Mouse (Mus musculus): ENCODE data around the gene Rasgef1c.

The Rasgef1c gene

DNA sequence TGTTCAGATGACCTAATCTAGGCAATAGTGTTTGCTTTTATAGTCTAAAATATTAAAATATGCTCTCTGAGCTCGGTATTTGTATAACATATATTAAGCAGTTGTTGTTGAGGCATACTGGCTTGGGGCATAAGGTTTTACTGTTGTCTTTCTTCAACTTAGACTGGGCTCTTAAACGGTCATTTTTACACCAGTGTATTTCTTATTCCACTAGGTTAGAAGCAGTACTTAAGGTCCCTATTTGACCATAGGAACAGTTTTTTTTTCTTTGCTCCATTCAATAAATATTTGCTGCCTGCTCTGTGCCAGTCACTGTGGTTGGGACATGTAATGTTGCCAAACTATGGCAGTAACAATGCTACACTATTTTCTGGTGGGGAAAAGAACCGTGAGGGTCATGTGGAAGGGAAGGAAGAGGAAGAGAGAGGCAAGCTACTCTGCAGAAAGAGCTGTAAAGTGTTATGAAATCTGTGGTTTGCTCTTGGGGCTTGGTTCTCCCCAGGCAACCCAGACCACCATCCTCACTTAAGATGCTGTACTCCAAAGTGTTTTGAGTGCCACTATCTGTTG is 125.0 kb downstream of the Rasgef1c start:
- no peak for DNase-seq

DNA sequence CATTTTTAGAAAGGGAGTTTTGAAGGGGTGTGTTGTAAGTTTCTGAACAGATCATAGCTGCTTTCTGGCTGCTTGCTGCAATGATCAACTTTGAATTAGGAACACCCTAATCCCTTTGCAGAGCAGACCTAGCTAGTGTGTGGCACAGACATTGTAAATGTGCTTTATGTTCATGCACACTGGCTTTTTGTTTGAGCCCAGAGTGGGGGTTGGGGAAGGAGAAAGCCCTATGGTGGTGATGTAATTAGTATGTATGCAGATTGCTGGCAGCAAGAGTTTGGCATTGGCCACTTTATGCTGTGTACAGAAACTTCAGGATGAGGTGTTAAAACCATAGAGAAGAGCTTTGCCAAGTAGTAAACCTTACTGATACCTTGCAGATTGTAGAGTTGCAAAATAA is 126.8 kb downstream of the Rasgef1c start:
- DNase-seq: no peak

Data from lung, postnatal 10 days (tissue).